Comparison of ENCODE assay signal across 8 mouse cellular contexts in the genomic region with DNA sequence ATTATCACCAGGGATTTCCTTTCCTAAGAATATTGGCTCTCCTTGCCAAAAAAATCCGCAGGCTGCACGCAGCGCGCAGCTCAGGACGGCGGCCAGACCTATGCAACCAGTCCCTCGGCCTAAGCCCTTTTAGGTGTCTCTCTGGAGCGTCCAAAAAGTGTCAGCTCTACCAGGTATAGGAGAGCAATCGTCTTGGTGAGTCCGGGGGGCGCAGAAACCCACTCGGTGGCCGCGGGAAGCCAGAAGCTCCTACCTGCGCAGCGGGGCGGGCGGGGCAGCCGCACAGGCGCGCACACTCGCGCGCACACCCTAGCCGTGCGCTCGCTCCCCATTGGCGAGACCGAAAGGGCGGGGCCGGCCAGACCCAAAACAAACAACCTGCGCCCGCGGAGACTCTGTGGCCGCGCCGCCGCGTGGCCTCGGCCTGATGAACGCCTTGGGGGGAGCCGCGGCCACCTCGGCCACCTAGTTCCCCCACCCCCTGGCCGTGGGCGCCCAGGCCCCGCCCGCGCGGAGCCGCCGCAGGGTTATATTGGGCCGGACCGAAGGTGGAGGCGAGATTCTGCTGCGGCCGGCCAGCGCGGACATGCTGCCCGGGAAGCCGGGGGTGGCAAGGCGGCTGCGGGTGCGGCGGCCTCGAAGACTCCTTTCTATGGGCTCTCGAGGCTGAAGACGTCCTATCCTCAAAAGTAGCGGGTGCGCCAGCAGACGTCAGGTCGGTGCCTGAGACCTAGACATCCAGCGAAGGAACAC. TPM values are rescaled to one million over a fixed set of nuclear protein-coding genes. Genes with fewer than 3 reads are reported as not detected.
DNase-seq lines count a peak whose midpoint lies in the region; ATAC-seq and TF ChIP-seq lines count a peak whose summit lies in the region.

No protein-coding gene starts in this region.

- TF ChIP-seq EP300 in lung, postnatal 0 days (IDR thresholded peaks at IDR 0.05): no peak

- under 1% methylated on average over 73 of the region's 73 CpGs for WGBS in heart, embryonic 16.5 days
- WGBS in lung, postnatal 0 days: under 1% methylated on average over 65 of the region's 73 CpGs

- intact Hi-C loops in left cerebral cortex, adult 2 months (cut with DNase I): loop anchor here (2.0 kb wide), 1 partner anchor 61 kb away; no protein-coding TSS in a partner anchor

- H3K27me3 ChIP-seq in heart, embryonic 16.5 days (ENCODE audit: control insufficient read depth, insufficient read depth, low read length): peaks cover 91% of the 10 kb centered on the region
- H3K27me3 ChIP-seq in lung, postnatal 0 days (replicated peaks; ENCODE audit: insufficient read depth, low read length): peaks cover 9% of the 10 kb centered on the region; the same call in 1 of the 2 replicates

- peak overlapping the region; percentile 100 for H3K4me2 ChIP-seq in heart, embryonic 16.5 days (ENCODE audit: low read depth, low read length)
- H3K4me2 ChIP-seq in lung, postnatal 0 days (replicated peaks; ENCODE audit: low read depth, low read length): peak overlapping the region; percentile 99

- H3K9me3 ChIP-seq in heart, embryonic 16.5 days (replicated peaks; ENCODE audit: control insufficient read depth, low read length): no peaks in the 10 kb centered on the region
- no peaks in the 10 kb centered on the region for H3K9me3 ChIP-seq in lung, postnatal 0 days (ENCODE audit: low read length)

- ATAC-seq in heart, embryonic 16.5 days (replicated peaks; ENCODE audit: extremely low read depth, insufficient read depth, low FRiP score): peak; percentile 42; the same call in 1 of the 2 replicates
- ATAC-seq in lung, postnatal 0 days: peak; percentile 83

- no peak; the same call in none of the 2 replicates for TF ChIP-seq CTCF in left cerebral cortex, adult 2 months (IDR thresholded peaks at IDR 0.05)
- TF ChIP-seq CTCF in lung, postnatal 0 days (IDR thresholded peaks at IDR 0.05): no peak

- DNase-seq in left cerebral cortex, adult 2 months (ENCODE audit: extremely low spot score in 1 of 2, low spot score in 2 of 2): peak; percentile 19 to 26
- DNase-seq in left cerebral cortex, adult 11 months (ENCODE audit: low spot score): no peak
- peak; percentile 69 for DNase-seq in embryo, embryonic 11 days
- peak; percentile 78 for DNase-seq in kidney, postnatal 10 days
- peak; percentile 79 for DNase-seq in lung, postnatal 0 days (ENCODE audit: low spot score)
- DNase-seq in ovary, postnatal 10 days (ENCODE audit: low spot score): peak; percentile 20
- peak; percentile 76 for DNase-seq in yolk sac, embryonic 10.5 days (ENCODE audit: low spot score)

- H3K36me3 ChIP-seq in heart, embryonic 16.5 days (ENCODE audit: control insufficient read depth, insufficient read depth): no peaks in the 10 kb centered on the region
- H3K36me3 ChIP-seq in lung, postnatal 0 days (ENCODE audit: insufficient read depth, low read length): no peaks in the 10 kb centered on the region

- peak overlapping the region; percentile 56; the same call in 1 of the 2 replicates for H3K9ac ChIP-seq in heart, embryonic 16.5 days (ENCODE audit: low read length)
- peak overlapping the region; percentile 56; the same call in 1 of the 2 replicates for H3K9ac ChIP-seq in lung, postnatal 0 days (replicated peaks; ENCODE audit: low read depth)

- peak overlapping the region; percentile 54 for H3K4me3 ChIP-seq in left cerebral cortex, adult 2 months
- peak overlapping the region; percentile 73 for H3K4me3 ChIP-seq in heart, embryonic 16.5 days (ENCODE audit: low read length)
- H3K4me3 ChIP-seq in lung, postnatal 0 days (ENCODE audit: low read depth, low read length): peak overlapping the region; percentile 62

- peak overlapping the region; percentile 48 for H3K27ac ChIP-seq in left cerebral cortex, adult 2 months
- no peak overlapping the region for H3K27ac ChIP-seq in heart, embryonic 16.5 days (ENCODE audit: low read length)
- peak overlapping the region; percentile 58; the same call in 1 of the 2 replicates for H3K27ac ChIP-seq in lung, postnatal 0 days (ENCODE audit: low read length)

- peaks cover 8% of the 10 kb centered on the region for H3K4me1 ChIP-seq in heart, embryonic 16.5 days (ENCODE audit: control insufficient read depth, insufficient read depth, low read length)
- H3K4me1 ChIP-seq in lung, postnatal 0 days (ENCODE audit: insufficient read depth, low read depth, low read length): 0 out of 2 replicates have a peak, but pooled peaks cover 2% of the 10 kb centered on the region

RNA-seq across cellular contexts. Expression of a gene that starts 1.2 kb away (rescaled TPM):
- under 1 TPM; 0.38 to 0.49 TPM for total RNA-seq in left cerebral cortex, adult 2 months (2021)
- polyA plus RNA-seq in heart, embryonic 16.5 days (2015; fragmentation: Nextera tagmentation; extraction: Ambion mirVana): not detected in 2 replicates
- not detected in 2 replicates for polyA plus RNA-seq in lung, postnatal 0 days (2015; fragmentation: Nextera tagmentation; extraction: Ambion mirVana)

RNA-seq across cellular contexts. Expression of a gene that starts 2.0 kb away (rescaled TPM):
- total RNA-seq in left cerebral cortex, adult 2 months (2021): 1 to 10 TPM; 2.1 to 2.2 TPM
- polyA plus RNA-seq in heart, embryonic 16.5 days (2015; fragmentation: Nextera tagmentation; extraction: Ambion mirVana): 0.09 and 0.14 TPM in 2 replicates
- 2.2 and 2.7 TPM in 2 replicates for polyA plus RNA-seq in lung, postnatal 0 days (2015; fragmentation: Nextera tagmentation; extraction: Ambion mirVana)
